Mouse (Mus musculus): Measurements from ENCODE around the gene Olfr1192-ps1.
"Not testable (repeated sequence)": the region's sequence is repeated elsewhere in the genome, so short reads cannot be mapped to it uniquely, and the experiment has no call there.

Olfr1192-ps1 gene

DNA sequence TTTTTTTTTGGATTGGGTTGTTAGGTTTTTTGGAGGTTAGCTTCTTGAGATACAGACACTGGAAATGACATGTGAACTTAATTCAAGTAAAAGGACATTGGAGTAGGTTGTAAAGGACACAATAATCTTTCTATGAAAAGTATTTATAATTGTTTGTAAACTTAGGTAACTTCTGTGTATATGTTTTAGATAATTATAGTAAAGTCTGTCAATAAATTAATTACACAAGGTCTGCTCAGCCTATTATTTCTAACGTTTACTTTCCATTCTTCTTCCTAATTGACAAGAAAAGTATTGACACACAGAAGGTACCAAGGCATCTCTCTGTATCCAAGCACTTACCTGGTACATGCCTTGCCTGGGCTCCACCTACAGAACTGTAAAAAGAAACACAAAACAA, at the start of gene Olfr1192-ps1:
Olfr1192-ps1 (plus strand) TSS at position 301 of the 400 bp plus-strand sequence.
- DNase-seq (ENCODE audit: extremely low spot score, low read depth, low spot score), result no peak

DNA sequence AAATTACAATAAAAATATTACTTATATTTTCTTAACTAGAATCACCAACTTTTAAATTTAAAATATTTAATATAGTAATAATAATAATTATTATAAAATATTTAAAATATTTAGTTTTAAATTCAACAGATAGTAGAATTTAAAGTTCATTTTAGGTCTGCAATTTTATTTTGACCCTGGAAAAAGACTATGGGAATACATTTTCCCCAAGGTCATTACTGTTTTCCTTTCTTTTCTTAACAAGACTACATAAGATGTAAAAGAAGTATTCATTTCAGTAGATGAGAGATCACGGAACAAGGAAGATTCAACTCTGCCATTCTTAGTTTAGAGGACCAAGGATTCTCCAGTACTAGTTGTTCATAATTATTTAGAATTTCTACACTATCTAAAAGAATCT, 8.1 kb upstream of the Olfr1192-ps1 start, which contains the start of gene Olfr1191-ps1:
Olfr1191-ps1 (plus strand) TSS at position 301 of the 400 bp plus-strand sequence.
- DNase-seq (ENCODE audit: extremely low spot score, low read depth, low spot score), result not testable (repeated sequence)

DNA sequence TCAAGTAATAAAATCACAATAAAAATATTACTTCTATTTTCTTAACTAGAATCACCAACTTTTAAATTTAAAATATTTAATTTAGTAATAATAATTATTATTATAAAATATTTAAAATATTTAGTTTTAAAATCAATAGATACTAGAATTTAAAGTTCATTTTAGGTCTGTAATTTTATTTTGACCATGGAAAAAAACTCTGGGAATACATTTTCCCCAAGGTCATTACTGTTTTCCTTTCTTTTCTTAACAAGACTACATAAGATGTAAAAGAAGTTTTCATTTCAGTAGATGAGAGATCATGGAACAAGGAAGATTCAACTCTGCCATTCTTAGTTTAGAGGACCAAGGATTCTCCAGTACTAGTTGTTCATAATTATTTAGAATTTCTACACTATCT, 27.0 kb downstream of the Olfr1192-ps1 start, which contains the start of gene Olfr1193:
Olfr1193 (plus strand) TSS at position 301 of the 400 bp plus-strand sequence.
- DNase-seq (ENCODE audit: extremely low spot score, low read depth, low spot score), result not testable (repeated sequence)

DNA sequence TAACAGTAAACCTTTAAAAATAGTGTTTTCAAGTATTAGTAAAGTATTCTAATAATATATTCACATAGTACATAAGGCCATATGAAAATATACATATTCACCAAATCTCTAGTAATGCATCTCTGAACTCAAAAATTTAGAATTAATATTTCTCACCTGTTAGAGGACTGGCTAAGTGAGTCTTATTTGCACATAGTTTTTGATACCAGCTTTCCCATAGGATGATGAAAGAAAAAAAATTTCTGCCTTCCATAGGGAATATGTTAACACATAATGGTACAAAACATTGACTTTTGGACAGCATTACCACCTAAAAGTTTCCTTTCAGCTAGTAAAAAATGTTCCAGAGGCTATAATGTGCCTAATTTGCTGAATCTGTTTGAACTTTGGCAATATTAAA, 40.8 kb downstream of the Olfr1192-ps1 start, which contains the start of gene Olfr1195:
Olfr1195 (minus strand) TSS at position 101 of the 400 bp plus-strand sequence.
- DNase-seq (ENCODE audit: extremely low spot score, low read depth, low spot score), result no peak

DNA sequence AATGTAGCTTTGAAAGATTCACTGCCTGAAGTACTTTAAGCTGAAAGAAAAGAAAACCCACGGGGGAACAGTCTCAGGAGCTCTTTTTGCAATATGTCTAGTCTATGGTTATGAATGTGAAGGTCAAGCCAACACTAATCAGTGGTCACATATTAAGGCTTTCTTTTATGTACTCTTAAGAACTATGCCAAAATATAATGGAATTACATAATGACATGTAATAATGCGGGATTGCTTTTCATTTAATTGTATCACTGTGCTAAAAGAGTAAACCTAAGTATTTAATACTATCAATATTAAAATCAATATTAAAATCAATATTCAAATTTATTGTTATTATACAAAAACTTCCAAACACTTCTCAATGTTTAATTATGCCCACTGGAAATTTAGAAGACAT, 56.2 kb downstream of the Olfr1192-ps1 start, which contains the start of gene Olfr1196:
Olfr1196 (minus strand) TSS at position 101 of the 400 bp plus-strand sequence.
- no peak for DNase-seq (ENCODE audit: extremely low spot score, low read depth, low spot score)
